ENCODE assay signal across 8 mouse cellular contexts in the genomic region with DNA sequence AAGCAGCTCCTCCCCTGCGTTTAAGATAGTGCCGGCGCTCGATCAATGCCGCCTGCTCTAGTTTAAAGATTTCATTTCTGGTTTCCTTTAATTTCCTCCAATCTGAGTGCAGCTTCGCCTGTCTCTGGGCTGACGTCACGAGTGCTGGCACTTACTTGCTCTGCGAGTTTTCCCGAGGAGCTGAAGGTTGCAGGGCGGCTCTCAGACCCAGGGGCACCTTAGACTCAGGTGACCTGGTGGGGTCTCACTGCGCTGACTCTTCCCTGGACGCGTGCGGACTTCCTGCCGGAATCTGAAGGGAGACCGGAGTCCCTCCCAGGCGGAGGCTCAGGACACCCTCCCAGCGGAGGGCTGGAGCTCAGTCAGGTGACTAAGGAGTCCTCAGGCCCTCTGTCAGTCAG. TPM values are rescaled to one million over a fixed set of nuclear protein-coding genes. Genes with fewer than 3 reads are reported as not detected.
DNase-seq lines count a peak whose midpoint lies in the region; ATAC-seq and TF ChIP-seq lines count a peak whose summit lies in the region.

No protein-coding gene starts in this region.

- WGBS in forebrain, embryonic 10.5 days = under 1% methylated on average over 19 of the region's 19 CpGs
- WGBS in heart, embryonic 16.5 days = 1% methylated on average over 19 of the region's 19 CpGs
- WGBS in liver, embryonic 16.5 days (ENCODE audit: insufficient replicate concordance) = 0% methylated on average over 19 of the region's 19 CpGs
- WGBS in neural tube, embryonic 12.5 days = under 1% methylated on average over 19 of the region's 19 CpGs

- no peak for TF ChIP-seq CTCF in C2C12 (IDR thresholded peaks at IDR 0.05; ENCODE audit: control insufficient read depth, insufficient read depth, insufficient read length)
- TF ChIP-seq CTCF in testis, adult 2 months (IDR thresholded peaks at IDR 0.05; ENCODE audit: control insufficient read depth, insufficient read depth, insufficient replicate concordance, low read depth, low read length) = no peak

- peak overlapping the region; percentile 68 for H3K9ac ChIP-seq in heart, embryonic 16.5 days (ENCODE audit: low read length)
- peak overlapping the region; percentile 57 for H3K9ac ChIP-seq in liver, embryonic 16.5 days (ENCODE audit: low read depth, low read length)
- H3K9ac ChIP-seq in neural tube, embryonic 12.5 days = 0 out of 2 replicates have a peak overlapping the region, but pooled peaks have one; percentile 38

- peak overlapping the region; percentile 69 for H3K4me2 ChIP-seq in heart, embryonic 16.5 days (ENCODE audit: low read depth, low read length)
- H3K4me2 ChIP-seq in liver, embryonic 16.5 days (ENCODE audit: low read depth, low read length) = peak overlapping the region; percentile 73
- peak overlapping the region; percentile 78 for H3K4me2 ChIP-seq in neural tube, embryonic 12.5 days (replicated peaks)

- no peak for TF ChIP-seq POLR2A in testis, adult 2 months (IDR thresholded peaks at IDR 0.05; ENCODE audit: control insufficient read depth, low read depth, low read length)

- H3K79me2 ChIP-seq in C2C12 (ENCODE audit: control insufficient read depth, insufficient read depth) = no peaks in the 10 kb centered on the region

- peak; percentile 78 for ATAC-seq in heart, embryonic 16.5 days (replicated peaks; ENCODE audit: extremely low read depth, insufficient read depth, low FRiP score)
- peak; percentile 80 for ATAC-seq in liver, embryonic 16.5 days (ENCODE audit: low read depth)
- peak; percentile 88 for ATAC-seq in neural tube, embryonic 12.5 days (ENCODE audit: low FRiP score, low read depth)

- H3K9me3 ChIP-seq in forebrain, embryonic 10.5 days = no peaks in the 10 kb centered on the region
- no peaks in the 10 kb centered on the region for H3K9me3 ChIP-seq in heart, embryonic 16.5 days (replicated peaks; ENCODE audit: control insufficient read depth, low read length)
- H3K9me3 ChIP-seq in liver, embryonic 16.5 days (replicated peaks; ENCODE audit: control insufficient read depth, low read length) = no peaks in the 10 kb centered on the region
- no peaks in the 10 kb centered on the region for H3K9me3 ChIP-seq in neural tube, embryonic 12.5 days

- no peaks in the 10 kb centered on the region for H3K79me3 ChIP-seq in C2C12 (ENCODE audit: low read depth)

- no peaks in the 10 kb centered on the region for H3K27me3 ChIP-seq in C2C12 (ENCODE audit: control insufficient read depth, insufficient read depth, insufficient read length)
- no peaks in the 10 kb centered on the region for H3K27me3 ChIP-seq in forebrain, embryonic 10.5 days (ENCODE audit: poor library complexity, severe bottlenecking)
- H3K27me3 ChIP-seq in heart, embryonic 16.5 days (ENCODE audit: control insufficient read depth, insufficient read depth, low read length) = no peaks in the 10 kb centered on the region
- H3K27me3 ChIP-seq in liver, embryonic 16.5 days (ENCODE audit: control insufficient read depth, insufficient read depth, low read depth, low read length) = no peaks in the 10 kb centered on the region
- H3K27me3 ChIP-seq in neural tube, embryonic 12.5 days (replicated peaks) = no peaks in the 10 kb centered on the region
- no peaks in the 10 kb centered on the region for H3K27me3 ChIP-seq in testis, adult 2 months (ENCODE audit: control insufficient read depth, insufficient read depth, low read length)

- no peaks in the 10 kb centered on the region for H3K36me3 ChIP-seq in C2C12 (ENCODE audit: control insufficient read depth, insufficient read depth)
- H3K36me3 ChIP-seq in forebrain, embryonic 10.5 days (replicated peaks) = no peaks in the 10 kb centered on the region
- H3K36me3 ChIP-seq in heart, embryonic 16.5 days (ENCODE audit: control insufficient read depth, insufficient read depth) = no peaks in the 10 kb centered on the region
- no peaks in the 10 kb centered on the region for H3K36me3 ChIP-seq in liver, embryonic 16.5 days (ENCODE audit: control insufficient read depth, insufficient read depth)
- H3K36me3 ChIP-seq in neural tube, embryonic 12.5 days = no peaks in the 10 kb centered on the region
- H3K36me3 ChIP-seq in testis, adult 2 months (ENCODE audit: control insufficient read depth, insufficient read depth, low read length) = no peaks in the 10 kb centered on the region

- peak overlapping the region; percentile 83 for H3ac ChIP-seq in C2C12 (ENCODE audit: control insufficient read depth, insufficient read length, low read depth)

- peak overlapping the region; percentile 49 for H3K27ac ChIP-seq in brown adipose tissue, adult 24 weeks (replicated peaks; ENCODE audit: low read depth, low read length)
- H3K27ac ChIP-seq in forebrain, embryonic 10.5 days = peak overlapping the region; percentile 85
- peak overlapping the region; percentile 73 for H3K27ac ChIP-seq in heart, embryonic 16.5 days (ENCODE audit: low read length)
- H3K27ac ChIP-seq in liver, embryonic 16.5 days (ENCODE audit: low read length) = peak overlapping the region; percentile 75
- H3K27ac ChIP-seq in neural tube, embryonic 12.5 days = no peak overlapping the region
- H3K27ac ChIP-seq in testis, adult 2 months (ENCODE audit: control insufficient read depth, insufficient read depth, low read depth, low read length) = peak overlapping the region; percentile 85

- no peaks in the 10 kb centered on the region for H3K4me1 ChIP-seq in brown adipose tissue, adult 24 weeks (ENCODE audit: control insufficient read depth, insufficient read depth, insufficient read length, low read length)
- peaks cover 7% of the 10 kb centered on the region for H3K4me1 ChIP-seq in forebrain, embryonic 10.5 days
- H3K4me1 ChIP-seq in heart, embryonic 16.5 days (ENCODE audit: control insufficient read depth, insufficient read depth, low read length) = peaks cover 5% of the 10 kb centered on the region
- H3K4me1 ChIP-seq in liver, embryonic 16.5 days (ENCODE audit: control insufficient read depth, low read depth, low read length) = peaks cover 2% of the 10 kb centered on the region; the same call in 1 of the 2 replicates
- no peaks in the 10 kb centered on the region for H3K4me1 ChIP-seq in neural tube, embryonic 12.5 days
- H3K4me1 ChIP-seq in testis, adult 2 months (ENCODE audit: control insufficient read depth, insufficient read depth, low read length) = peaks cover 9% of the 10 kb centered on the region

- peak overlapping the region; percentile 31 for H3K4me3 ChIP-seq in C2C12 (ENCODE audit: insufficient read depth, poor library complexity, severe bottlenecking)
- H3K4me3 ChIP-seq in brown adipose tissue, adult 24 weeks (ENCODE audit: insufficient read depth, low read depth, low read length) = peak overlapping the region; percentile 72
- peak overlapping the region; percentile 63 for H3K4me3 ChIP-seq in forebrain, embryonic 10.5 days
- H3K4me3 ChIP-seq in heart, embryonic 16.5 days (ENCODE audit: low read length) = peak overlapping the region; percentile 56
- peak overlapping the region; percentile 63 for H3K4me3 ChIP-seq in liver, embryonic 16.5 days (ENCODE audit: low read depth, low read length)
- peak overlapping the region; percentile 43 for H3K4me3 ChIP-seq in neural tube, embryonic 12.5 days
- H3K4me3 ChIP-seq in testis, adult 2 months (ENCODE audit: control insufficient read depth, low read depth, low read length) = peak overlapping the region; percentile 90

- peak; percentile 73 for DNase-seq in forebrain, embryonic 10.5 days (ENCODE audit: extremely low spot score, low spot score)
- peak; percentile 82 to 88 for DNase-seq in kidney, postnatal 25 days

TF ChIP-seq in C2C12, 6 proteins besides CTCF, POLR2A, EP300 and RAD21:
- TF ChIP-seq CEBPB (IDR thresholded peaks at IDR 0.05; ENCODE audit: low read depth) (no peak), USF1 (IDR thresholded peaks at IDR 0.05; ENCODE audit: low read depth) (no peak), FOSL1 (IDR thresholded peaks at IDR 0.05; ENCODE audit: insufficient read depth, low read length, poor library complexity, severe bottlenecking) (no peak), MAX (IDR thresholded peaks at IDR 0.05) (no peak), MYOG (IDR thresholded peaks at IDR 0.05; ENCODE audit: control insufficient read depth, extremely low read depth, insufficient read length) (no peak), MYOD1 (IDR thresholded peaks at IDR 0.05; ENCODE audit: control insufficient read depth, insufficient read length, low read depth) (no peak)

RNA-seq across cellular contexts. Expression of gene Tmem144, which starts 10.0 kb away (rescaled TPM):
- 1.5 TPM for polyA plus RNA-seq in C2C12 (2012; fragmentation: generic; extraction: Trizol)
- polyA plus RNA-seq in brown adipose tissue, adult 24 weeks (2012; ENCODE audit: insufficient read depth, insufficient read length, missing spikeins) = 0.38 TPM in 1 of 2 replicates, not detected in the other
- 3.7 and 4.1 TPM in 2 replicates for polyA plus RNA-seq in forebrain, embryonic 10.5 days (2016; fragmentation: Nextera tagmentation; extraction: Ambion mirVana)
- polyA plus RNA-seq in heart, embryonic 16.5 days (2015; fragmentation: Nextera tagmentation; extraction: Ambion mirVana) = 10.5 and 11.3 TPM in 2 replicates
- 2.2 and 2.4 TPM in 2 replicates for polyA plus RNA-seq in liver, embryonic 16.5 days (2015; fragmentation: Nextera tagmentation; extraction: Ambion mirVana)
- 2.2 and 2.4 TPM in 2 replicates for polyA plus RNA-seq in neural tube, embryonic 12.5 days (2016; fragmentation: Nextera tagmentation; extraction: Ambion mirVana)
- 463 and 494 TPM in 2 replicates for polyA plus RNA-seq in testis, adult 2 months (2012; rRNA removed)

RNA-seq across cellular contexts. Expression of gene Fam198b, which starts 41.7 kb away (rescaled TPM):
- polyA plus RNA-seq in C2C12 (2012; fragmentation: generic; extraction: Trizol) = 2.5 TPM
- 6.2 and 7.6 TPM in 2 replicates for polyA plus RNA-seq in brown adipose tissue, adult 24 weeks (2012; ENCODE audit: insufficient read depth, insufficient read length, missing spikeins)
- polyA plus RNA-seq in forebrain, embryonic 10.5 days (2016; fragmentation: Nextera tagmentation; extraction: Ambion mirVana) = 0.91 and 2.1 TPM in 2 replicates
- polyA plus RNA-seq in heart, embryonic 16.5 days (2015; fragmentation: Nextera tagmentation; extraction: Ambion mirVana) = 61.6 and 61.7 TPM in 2 replicates
- 0.83 and 0.88 TPM in 2 replicates for polyA plus RNA-seq in liver, embryonic 16.5 days (2015; fragmentation: Nextera tagmentation; extraction: Ambion mirVana)
- 6.5 and 7.9 TPM in 2 replicates for polyA plus RNA-seq in neural tube, embryonic 12.5 days (2016; fragmentation: Nextera tagmentation; extraction: Ambion mirVana)
- polyA plus RNA-seq in testis, adult 2 months (2012; rRNA removed) = 3.7 and 4.0 TPM in 2 replicates

Comparison
In these comparisons a context has a peak if more than half of its experiments do, and no peak if none do; other contexts are left out.
1. H3K4me3 ChIP-seq: peak in every context shown above with its lines; median percentile 90 in testis, adult 2 months; 72 in brown adipose tissue, adult 24 weeks; 63 in forebrain, embryonic 10.5 days; 63 in liver, embryonic 16.5 days; 56 in heart, embryonic 16.5 days; 43 in neural tube, embryonic 12.5 days; 31 in C2C12.
2. RNA of gene Tmem144, which starts 10.0 kb away (polyA plus RNA-seq): 463 to 494 TPM in testis, adult 2 months; 10.5 to 11.3 TPM in heart, embryonic 16.5 days, 3.7 to 4.1 TPM in forebrain, embryonic 10.5 days, 2.2 to 2.4 TPM in neural tube, embryonic 12.5 days, 2.2 to 2.4 TPM in liver, embryonic 16.5 days, 1.5 TPM in C2C12 (single experiment) and 0.38 TPM in brown adipose tissue, adult 24 weeks; every median in the first group is over 10 times any median in the second.
3. Peak in every context shown above with its lines, with median percentiles within 50 percentile points of each other: ATAC-seq, H3K4me2 ChIP-seq and H3K9ac ChIP-seq.